ENCODE assay signal across 9 mouse cellular contexts in the genomic region with DNA sequence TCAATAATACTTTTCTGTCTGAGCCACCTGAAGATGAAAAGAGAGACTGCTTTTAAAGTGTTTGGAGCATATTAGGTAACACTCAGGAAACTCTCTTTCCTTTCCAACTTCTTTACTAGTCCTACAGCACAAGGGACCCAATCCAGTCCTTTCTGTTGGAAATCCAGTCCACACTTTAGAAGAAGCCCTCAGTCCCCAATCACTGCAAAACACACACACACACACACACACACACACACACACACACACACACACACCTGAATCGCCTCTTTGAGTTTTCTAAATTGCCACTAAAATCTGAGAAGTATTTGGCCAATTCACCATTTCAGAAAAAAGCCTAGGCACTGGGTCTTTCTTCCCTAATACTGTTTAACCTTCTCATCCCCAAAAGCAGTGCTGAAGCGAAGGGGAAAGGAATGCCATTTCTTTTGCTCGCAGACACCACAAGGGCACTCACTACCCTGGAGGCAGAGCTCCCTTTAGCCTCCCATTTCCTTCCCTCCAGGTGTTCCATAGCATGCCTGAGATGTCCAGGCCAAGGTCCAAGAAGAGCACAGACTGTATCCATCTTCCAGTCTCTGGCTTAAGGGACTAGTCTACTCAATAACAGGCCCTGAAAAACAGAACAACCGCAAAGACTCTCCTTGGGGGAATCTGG. TPM values are rescaled to one million over a fixed set of nuclear protein-coding genes. Genes with fewer than 3 reads are reported as not detected.
DNase-seq lines count a peak whose midpoint lies in the region; ATAC-seq and TF ChIP-seq lines count a peak whose summit lies in the region.
"Had no signal": no experiment of that assay in that cellular context is flagged by ENCODE, and none has a peak within 500 bp of the region (broad histone marks: within the 10 kb centered on the region; RNA-seq: fewer than 3 reads in every experiment).

No protein-coding gene starts in this region.

- no peak for ATAC-seq in embryonic facial prominence, embryonic 12.5 days (ENCODE audit: insufficient number of reproducible peaks, insufficient read depth, low FRiP score, low TSS enrichment)

- TF ChIP-seq EP300 in heart, adult 2 months (IDR thresholded peaks at IDR 0.05; ENCODE audit: insufficient read depth, low read depth, low read length): no peak

- DNase-seq in heart, embryonic 10.5 days (ENCODE audit: low spot score): no peak
- DNase-seq in heart, adult 2 months: no peak
- peak; percentile 46 for DNase-seq in ES-E14 (ENCODE audit: low read depth, low spot score)
- DNase-seq in kidney, postnatal 14 days: peak; percentile 37
- no peak for DNase-seq in thymus, postnatal 36 days
- DNase-seq in gastrocnemius, postnatal 4 days (ENCODE audit: low spot score in 2 of 2): no peak
- no peak for DNase-seq in right cerebral cortex, postnatal 14 days

- no peak overlapping the region for H3K9ac ChIP-seq in heart, adult 2 months (ENCODE audit: low read depth, low read length)
- H3K9ac ChIP-seq in ES-E14 (ENCODE audit: insufficient read depth, low read depth, low read length, poor library complexity, severe bottlenecking): no peak overlapping the region
- H3K9ac ChIP-seq in embryonic facial prominence, embryonic 12.5 days: no peak overlapping the region
- H3K9ac ChIP-seq: neural tube, embryonic 13.5 days had no signal

- in situ Hi-C loops in ES-E14 (cut with MboI; ENCODE audit: low sequenced_read_pairs in 2 of 2, unreplicated experiment in 2 of 2): no loop called here

- H3K36me3 ChIP-seq in heart, embryonic 10.5 days: no peaks in the 10 kb centered on the region
- no peaks in the 10 kb centered on the region for H3K36me3 ChIP-seq in heart, adult 2 months (ENCODE audit: control insufficient read depth, insufficient read depth, low read length)
- no peaks in the 10 kb centered on the region for H3K36me3 ChIP-seq in ES-E14 (ENCODE audit: control insufficient read depth, insufficient read depth, low read length, poor library complexity, severe bottlenecking)
- no peaks in the 10 kb centered on the region for H3K36me3 ChIP-seq in embryonic facial prominence, embryonic 12.5 days
- H3K36me3 ChIP-seq: neural tube, embryonic 13.5 days had no signal

- peaks cover 8% of the 10 kb centered on the region; the same call in 1 of the 2 replicates for H3K4me1 ChIP-seq in heart, embryonic 10.5 days
- peaks cover 2% of the 10 kb centered on the region for H3K4me1 ChIP-seq in heart, adult 2 months (ENCODE audit: control insufficient read depth, insufficient read depth, low read length)
- peaks cover 0 to 12% of the 10 kb centered on the region in 2 experiments; a peak in 3 of 4 replicates for H3K4me1 ChIP-seq in ES-E14 (ENCODE audit: control insufficient read depth in 2 of 2, insufficient read depth in 2 of 2, low read length in 2 of 2, poor library complexity in 1 of 2)
- no peaks in the 10 kb centered on the region for H3K4me1 ChIP-seq in embryonic facial prominence, embryonic 12.5 days
- H3K4me1 ChIP-seq: neural tube, embryonic 13.5 days had no signal

- H3K27ac ChIP-seq in heart, embryonic 10.5 days: no peak overlapping the region
- H3K27ac ChIP-seq in heart, adult 2 months: no peak overlapping the region
- no peak overlapping the region; the same call in 1 of the 2 replicates for H3K27ac ChIP-seq in ES-E14 (ENCODE audit: insufficient read depth, low read depth, low read length, poor library complexity, severe bottlenecking)
- H3K27ac ChIP-seq in embryonic facial prominence, embryonic 12.5 days: no peak overlapping the region
- H3K27ac ChIP-seq: neural tube, embryonic 13.5 days had no signal

- no peaks in the 10 kb centered on the region for H3K27me3 ChIP-seq in heart, embryonic 10.5 days (ENCODE audit: insufficient read depth, poor library complexity, severe bottlenecking)
- H3K27me3 ChIP-seq in heart, adult 2 months (ENCODE audit: control insufficient read depth, insufficient read depth, low read length): no peaks in the 10 kb centered on the region
- H3K27me3 ChIP-seq in embryonic facial prominence, embryonic 12.5 days: no peaks in the 10 kb centered on the region

- no peak for TF ChIP-seq POLR2A in heart, adult 2 months (IDR thresholded peaks at IDR 0.05; ENCODE audit: insufficient read depth, low read depth, low read length)

- 0 out of 2 replicates have a peak overlapping the region, but pooled peaks have one; percentile 7 for H3K4me2 ChIP-seq in embryonic facial prominence, embryonic 12.5 days (replicated peaks)
- H3K4me2 ChIP-seq: neural tube, embryonic 13.5 days had no signal

- H3K4me3 ChIP-seq in heart, embryonic 10.5 days: peak overlapping the region; percentile 8; the same call in 1 of the 2 replicates
- no peak overlapping the region for H3K4me3 ChIP-seq in heart, adult 2 months
- peak overlapping the region in 1 of 2 experiments; percentile 27; a peak in 1 of 4 replicates for H3K4me3 ChIP-seq in ES-E14 (ENCODE audit: insufficient read depth in 1 of 2, low read depth in 1 of 2, low read length in 2 of 2, poor library complexity in 1 of 2, severe bottlenecking in 1 of 2)
- H3K4me3 ChIP-seq in embryonic facial prominence, embryonic 12.5 days: no peak overlapping the region
- H3K4me3 ChIP-seq: neural tube, embryonic 13.5 days had no signal

- TF ChIP-seq CTCF in heart, adult 2 months (IDR thresholded peaks at IDR 0.05): no peak

- H3K9me3 ChIP-seq in heart, embryonic 10.5 days: no peaks in the 10 kb centered on the region
- no peaks in the 10 kb centered on the region for H3K9me3 ChIP-seq in ES-E14 (ENCODE audit: control insufficient read depth, insufficient read depth, low read depth, low read length)
- H3K9me3 ChIP-seq in embryonic facial prominence, embryonic 12.5 days: no peaks in the 10 kb centered on the region
- H3K9me3 ChIP-seq: neural tube, embryonic 13.5 days had no signal

- no peaks in the 10 kb centered on the region for H3K79me2 ChIP-seq in heart, adult 2 months (replicated peaks; ENCODE audit: control insufficient read depth, insufficient read depth, low read length)

- 40% methylated on average over 4 of the region's 4 CpGs for WGBS in heart, embryonic 10.5 days
- WGBS in heart, adult 2 months: 36% methylated on average over 4 of the region's 4 CpGs
- WGBS in embryonic facial prominence, embryonic 12.5 days: 27% methylated on average over 4 of the region's 4 CpGs

- intact Hi-C loops in heart, adult 2 months (cut with DNase I): loop anchor here (2.0 kb wide), 1 partner anchor 29 kb away; a partner anchor contains a TSS

TF ChIP-seq in ES-E14, 5 proteins besides CTCF, POLR2A, EP300 and RAD21:
- TF ChIP-seq ZC3H11A (IDR thresholded peaks at IDR 0.05; ENCODE audit: borderline replicate concordance, low read depth, low read length) (no peak), MAFK (IDR thresholded peaks at IDR 0.05; ENCODE audit: insufficient read depth, low read depth, low read length) (no peak), HCFC1 (IDR thresholded peaks at IDR 0.05; ENCODE audit: borderline replicate concordance, insufficient read depth, low read length) (no peak), ZNF384 (IDR thresholded peaks at IDR 0.05; ENCODE audit: low read depth, low read length) (no peak), CHD2 (IDR thresholded peaks at IDR 0.05; ENCODE audit: low read depth, low read length) (no peak)
TF ChIP-seq in ES-E14: peak in this region for 0.

RNA-seq across cellular contexts. Expression of a gene that starts 28.4 kb away (rescaled TPM):
- 25.3 and 46.4 TPM in 2 replicates for polyA plus RNA-seq in heart, embryonic 10.5 days (2016; fragmentation: Nextera tagmentation; extraction: Ambion mirVana)
- 10 to 100 TPM; 33.6 to 34.4 TPM for total RNA-seq in heart, adult 2 months (2021)
- polyA plus RNA-seq in heart, adult 2 months (2012; rRNA removed): 21.8 and 27.1 TPM in 2 replicates
- 48.4 and 56.5 TPM in 2 replicates for total RNA-seq in ES-E14 (2012; rRNA removed)
- 41.9 and 44.4 TPM in 2 replicates for polyA plus RNA-seq in embryonic facial prominence, embryonic 12.5 days (2016; fragmentation: Nextera tagmentation; extraction: Ambion mirVana)
- total RNA-seq in gastrocnemius, postnatal 4 days (2021): 100 to 1,000 TPM; 215 to 219 TPM

Comparison
In these comparisons a context has a peak if more than half of its experiments do, and no peak if none do; other contexts are left out.
1. DNase-seq: peak in ES-E14 (single experiment) and kidney, postnatal 14 days (single experiment); none in heart, embryonic 10.5 days (single experiment), heart, adult 2 months (0 of 2), thymus, postnatal 36 days (0 of 2), gastrocnemius, postnatal 4 days (0 of 2) and right cerebral cortex, postnatal 14 days (single experiment).